Mouse (Mus musculus) gastrocnemius, postnatal 14 days (tissue): ENCODE measurements around the gene Gprc5b. TPM values are rescaled to one million over a fixed set of nuclear protein-coding genes. Genes with fewer than 3 reads are reported as not detected.

Experiments
- DNase-seq: peaks from one replicate; pipeline ENCODE4 v3.0.0; 2021; ENCODE audit warnings: mixed read lengths
- intact Hi-C: fragments of 180-260 bp; cut with DNase I; formaldehyde crosslinking; loops from one replicate; pipeline ENCODE4 v1.15.1; 2025; ENCODE audit warnings: low total_unique reads
- total RNA-seq, 2 experiments: library from RNA; stranded (reverse); gene quantifications; 2 replicates each; pipeline ENCODE4 v1.2.3; 2021

The Gprc5b gene
- total RNA-seq, 2 experiments from 2014 or later, result 22.5 to 23.2 TPM

GRCm38 (mm10) chr7:118928316-118928715 is 66.7 kb downstream of the Gprc5b start:
- intact Hi-C loops, result loop anchor here (10.0 kb wide), 1 partner anchor 74 kb away; the partner anchor contains the start of genes Iqck and Knop1

GRCm38 (mm10) chr7:118927279-118927678 is 67.7 kb downstream of the Gprc5b start:
- DNase-seq, result no peak
- intact Hi-C loops, result loop anchor here (10.0 kb wide), 1 partner anchor 72 kb away; the partner anchor contains the start of genes Iqck and Knop1

More at GRCm38 (mm10) chr7:118928316-118928715, 66.7 kb downstream of the Gprc5b start:
- DNase-seq, result no peak

- intact Hi-C loops, result loop anchor here (10.0 kb wide), 1 partner anchor 72 kb away; the partner anchor contains the start of genes Iqck and Knop1
- no peak for DNase-seq
Measured at GRCm38 (mm10) chr7:118926516-118927260, 68.3 kb downstream of the Gprc5b start.

GRCm38 (mm10) chr7:118925547-118925946 is 69.5 kb downstream of the Gprc5b start:
- DNase-seq, result no peak
- intact Hi-C loops, result loop anchor here (10.0 kb wide), 1 partner anchor 71 kb away; the partner anchor contains the start of genes Iqck and Knop1

- intact Hi-C loops, result loop anchor here (10.0 kb wide), 1 partner anchor 68 kb away; the partner anchor contains the start of genes Iqck and Knop1
- peak; percentile 23 for DNase-seq
Measured at GRCm38 (mm10) chr7:118922441-118923202, 72.4 kb downstream of the Gprc5b start.

Other genes starting within 250 kb of the Gprc5b start
- under 1 TPM; 0.20 to 0.45 TPM for gene Iqck, start 139.5 kb downstream of the Gprc5b start, total RNA-seq
- 10 to 100 TPM; 25.2 to 27.6 TPM for gene Knop1, start 139.0 kb downstream of the Gprc5b start, total RNA-seq
- not detected for gene Gpr139, start 189.4 kb upstream of the Gprc5b start, total RNA-seq